Mouse (Mus musculus) heart, embryonic 14.5 days (tissue): ENCODE results near the gene Pfn4. TPM values are rescaled to one million over a fixed set of nuclear protein-coding genes. Genes with fewer than 3 reads are reported as not detected.
"Not testable (repeated sequence)": the region's sequence is repeated elsewhere in the genome, so short reads cannot be mapped to it uniquely, and the experiment has no call there.

ENCODE experiments used
- ATAC-seq: fragments of 200-750 bp; cut with Nextera tagmentation; 2 replicates; pipeline ENCODE4 v1.8.0; 2017; ENCODE audit warnings: low read depth, moderate TSS enrichment; ENCODE audit not compliant: insufficient number of reproducible peaks, insufficient read depth, low FRiP score
- H3K27ac ChIP-seq, 2 experiments: fragments of 200-500 bp in 1 of 2; fragments of 300-500 bp in 1 of 2; sonication (generic) in 1 of 2; replicated peaks in 1 of 2; 2 replicates each; pipeline ENCODE4 v1.5.1; 2012 to 2014; ENCODE audit warnings: low read depth in 2 of 2, low read length in 2 of 2, control low read depth in 1 of 2, mild to moderate bottlenecking in 1 of 2, mixed read lengths in 1 of 2; ENCODE audit not compliant: control insufficient read depth in 1 of 2, insufficient read depth in 1 of 2
- H3K27me3 ChIP-seq: fragments of 300-500 bp; sonication (generic); 2 replicates; pipeline ENCODE4 v1.6.1; 2014; ENCODE audit warnings: mild to moderate bottlenecking, low read length, control low read depth; ENCODE audit not compliant: control insufficient read depth, insufficient read depth
- H3K36me3 ChIP-seq: fragments of 300-500 bp; sonication (generic); 2 replicates; pipeline ENCODE4 v1.6.1; 2014; ENCODE audit warnings: mild to moderate bottlenecking, control low read depth, low read length, mixed read lengths; ENCODE audit not compliant: control insufficient read depth, insufficient read depth
- H3K4me1 ChIP-seq, 2 experiments: fragments of 200-500 bp in 1 of 2; fragments of 300-500 bp in 1 of 2; sonication (generic) in 1 of 2; 2 replicates each; pipeline ENCODE4 v1.6.1; 2012 to 2014; ENCODE audit warnings: low read length in 2 of 2, control low read depth in 1 of 2, mixed read lengths in 1 of 2; ENCODE audit not compliant: control insufficient read depth in 2 of 2, insufficient read depth in 2 of 2
- H3K4me2 ChIP-seq: fragments of 300-500 bp; sonication (generic); 2 replicates; pipeline ENCODE4 v1.6.1; 2014; ENCODE audit warnings: mild to moderate bottlenecking, low read length
- H3K4me3 ChIP-seq, 2 experiments: fragments of 200-500 bp in 1 of 2; fragments of 300-500 bp in 1 of 2; sonication (generic) in 1 of 2; 2 replicates each; pipeline ENCODE4 v1.5.1; 2012 to 2014; ENCODE audit warnings: low read length in 2 of 2, mild to moderate bottlenecking in 2 of 2, control low read depth in 1 of 2, low read depth in 1 of 2, moderate library complexity in 1 of 2; ENCODE audit not compliant: control insufficient read depth in 1 of 2, insufficient read depth in 1 of 2
- H3K9ac ChIP-seq: fragments of 300-500 bp; sonication (generic); 2 replicates; pipeline ENCODE4 v1.6.1; 2014; ENCODE audit warnings: mild to moderate bottlenecking, low read length
- H3K9me3 ChIP-seq: fragments of 300-500 bp; sonication (generic); 2 replicates; pipeline ENCODE4 v1.6.1; 2016; ENCODE audit warnings: low read length, control low read depth; ENCODE audit not compliant: control insufficient read depth
- WGBS: fragments of 180-500 bp; shearing (Covaris S2); extraction: QIAGEN DNeasy Blood & Tissue Kit; methylation state at CpG from one replicate; pipeline ENCODE4 v1.1.7; 2014; 5-methylcytosine and 5-hydroxymethylcytosine counted together
- polyA plus RNA-seq: library from polyadenylated mRNA; unstranded; fragments of >200 nt; fragmentation: Nextera tagmentation; extraction: Ambion mirVana; gene quantifications from 2 replicates; pipeline ENCODE4 v1.2.1, GENCODE M21; 2014

Gene Pfn4
- polyA plus RNA-seq, 1 experiment from 2014 or later = 2.8 TPM

- not testable (repeated sequence) for H3K4me2 ChIP-seq, H3K36me3 ChIP-seq, H3K4me1 ChIP-seq, H3K4me3 ChIP-seq, ATAC-seq, H3K27ac ChIP-seq, H3K9me3 ChIP-seq, H3K27me3 ChIP-seq, H3K9ac ChIP-seq
- WGBS = 90% methylated on average over 25 of the region's 25 CpGs
Observed at GRCm38 (mm10) chr12:4788128-4788527, 19.3 kb downstream of the Pfn4 start.

- Histone ChIP-seq H3K9ac (no peak overlapping the region), H3K36me3 (no peaks in the 10 kb centered on the region), H3K4me2 (no peak overlapping the region), H3K4me3 (no peak overlapping the region), H3K27ac (no peak overlapping the region), H3K9me3 (no peaks in the 10 kb centered on the region), H3K4me1 (no peaks in the 10 kb centered on the region), H3K27me3 (no peaks in the 10 kb centered on the region)
- no peak for ATAC-seq
- WGBS = 83% methylated on average over 1 of the region's 1 CpGs
Observed at GRCm38 (mm10) chr12:4793718-4794117, 24.9 kb downstream of the Pfn4 start.

GRCm38 (mm10) chr12:4797471-4797870, 28.6 kb downstream of the Pfn4 start:
- not testable (repeated sequence) for H3K27me3 ChIP-seq, H3K4me3 ChIP-seq, ATAC-seq, H3K36me3 ChIP-seq, H3K4me1 ChIP-seq, H3K9me3 ChIP-seq, H3K27ac ChIP-seq, H3K4me2 ChIP-seq, H3K9ac ChIP-seq
- 76% methylated on average over 6 of the region's 6 CpGs for WGBS

- no peak overlapping the region for H3K4me2 ChIP-seq
- ATAC-seq = no peak
- H3K4me3 ChIP-seq = no peak overlapping the region
- H3K9ac ChIP-seq = no peak overlapping the region
- no peak overlapping the region for H3K27ac ChIP-seq
- H3K27me3 ChIP-seq = no peaks in the 10 kb centered on the region
- H3K36me3 ChIP-seq = no peaks in the 10 kb centered on the region
- peaks cover 4% of the 10 kb centered on the region; the same call in 1 of the 2 replicates for H3K9me3 ChIP-seq
- WGBS = 73% methylated on average over 4 of the region's 4 CpGs
- no peaks in the 10 kb centered on the region for H3K4me1 ChIP-seq
Observed at GRCm38 (mm10) chr12:4811036-4811435, 42.2 kb downstream of the Pfn4 start.

- no peak overlapping the region for H3K4me2 ChIP-seq
- ATAC-seq = no peak
- 55% methylated on average over 3 of the region's 3 CpGs for WGBS
Observed at GRCm38 (mm10) chr12:4811705-4812104, 42.9 kb downstream of the Pfn4 start.

GRCm38 (mm10) chr12:4813636-4814035, 44.8 kb downstream of the Pfn4 start:
- H3K9ac ChIP-seq = no peak overlapping the region
- H3K9me3 ChIP-seq = peaks cover 4% of the 10 kb centered on the region; the same call in 1 of the 2 replicates
- ATAC-seq = no peak
- 82% methylated on average over 4 of the region's 4 CpGs for WGBS
- peaks cover 0 to 5% of the 10 kb centered on the region in 2 experiments; a peak in 1 of 4 replicates for H3K4me1 ChIP-seq
- no peak overlapping the region for H3K4me3 ChIP-seq
- H3K36me3 ChIP-seq = no peaks in the 10 kb centered on the region
- no peaks in the 10 kb centered on the region for H3K27me3 ChIP-seq
- H3K27ac ChIP-seq = no peak overlapping the region
- H3K4me2 ChIP-seq = no peak overlapping the region

More at GRCm38 (mm10) chr12:4811705-4812104, 42.9 kb downstream of the Pfn4 start:
- peaks cover 4% of the 10 kb centered on the region; the same call in 1 of the 2 replicates for H3K9me3 ChIP-seq
- H3K4me1 ChIP-seq = no peaks in the 10 kb centered on the region
- no peak overlapping the region for H3K27ac ChIP-seq
- H3K36me3 ChIP-seq = no peaks in the 10 kb centered on the region
- H3K4me3 ChIP-seq = no peak overlapping the region
- H3K9ac ChIP-seq = no peak overlapping the region
- H3K27me3 ChIP-seq = no peaks in the 10 kb centered on the region

GRCm38 (mm10) chr12:4816680-4817360, 48.0 kb downstream of the Pfn4 start:
- H3K4me1 ChIP-seq = peaks cover 0 to 5% of the 10 kb centered on the region in 2 experiments; a peak in 1 of 4 replicates
- no peaks in the 10 kb centered on the region for H3K9me3 ChIP-seq
- H3K9ac ChIP-seq = peak overlapping the region; percentile 83
- peak overlapping the region; percentile 76 to 82 for H3K4me3 ChIP-seq
- 7% methylated on average over 24 of the region's 24 CpGs for WGBS
- H3K36me3 ChIP-seq = peaks cover 18% of the 10 kb centered on the region
- peak; percentile 56 for ATAC-seq
- H3K27me3 ChIP-seq = no peaks in the 10 kb centered on the region
- H3K4me2 ChIP-seq = peak overlapping the region; percentile 72
- peak overlapping the region; percentile 80 to 82 for H3K27ac ChIP-seq
